Comparison of ENCODE assay signal across 10 mouse cellular contexts in the genomic region with DNA sequence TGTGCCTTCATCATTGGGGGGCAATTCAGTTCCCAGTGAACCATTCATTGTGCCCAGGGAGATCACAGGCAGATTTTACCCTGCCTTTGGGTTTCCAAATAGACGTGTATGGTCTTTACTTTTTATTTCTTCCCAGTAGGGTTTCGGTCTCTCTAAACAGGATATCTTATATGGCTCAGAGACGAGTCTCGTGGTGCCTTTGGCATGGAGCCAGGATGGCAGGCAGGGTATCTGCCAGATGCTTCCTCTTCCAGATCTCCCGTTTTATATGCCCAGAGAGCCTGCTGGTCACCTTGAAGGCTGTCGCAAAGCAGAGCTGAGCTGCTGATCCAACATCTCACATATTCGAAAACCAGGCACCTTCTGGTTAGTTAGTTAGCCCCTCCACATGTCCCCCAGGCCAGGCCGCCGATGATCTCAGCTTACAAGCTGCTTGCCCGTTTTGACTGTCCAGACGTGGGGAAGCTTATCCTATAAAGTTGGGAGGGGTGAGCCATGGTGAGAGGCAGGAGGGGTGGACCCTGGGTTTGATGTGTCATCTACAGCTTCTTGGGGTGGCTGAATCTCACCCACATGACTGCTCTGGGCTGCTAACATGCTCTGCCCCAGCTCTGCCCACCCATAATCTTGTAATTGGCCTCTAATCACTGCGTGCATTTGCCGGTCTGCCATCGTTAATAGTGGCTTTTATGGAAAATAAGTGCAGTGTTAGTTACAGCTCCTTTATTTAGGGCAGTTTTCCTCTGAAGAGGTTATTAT.
A peak's percentile ranks its signal among the peaks of the same experiment; 100 is the strongest.
DNase-seq lines count a peak whose midpoint lies in the region; ATAC-seq and TF ChIP-seq lines count a peak whose summit lies in the region.
"Had no signal": no experiment of that assay in that cellular context is flagged by ENCODE, and none has a peak within 500 bp of the region (broad histone marks: within the 10 kb centered on the region; RNA-seq: fewer than 3 reads in every experiment).

No protein-coding gene starts in this region.

- WGBS in liver, postnatal 0 days (ENCODE audit: insufficient replicate concordance), result 60% methylated on average over 14 of the region's 14 CpGs
- 32% methylated on average over 14 of the region's 14 CpGs for WGBS in limb, embryonic 12.5 days

- H3K4me1 ChIP-seq in liver, postnatal 0 days (ENCODE audit: insufficient read depth), result no peaks in the 10 kb centered on the region
- peaks cover 19% of the 10 kb centered on the region for H3K4me1 ChIP-seq in limb, embryonic 12.5 days (replicated peaks)

- peak; percentile 12 for DNase-seq in adrenal gland, postnatal 25 days
- DNase-seq in adrenal gland, adult 18-20 months (ENCODE audit: low spot score in 2 of 2), result no peak
- peak; percentile 14 for DNase-seq in liver, postnatal 0 days
- no peak for DNase-seq in liver
- peak; percentile 28 for DNase-seq in cerebellum, adult 8-10 months
- DNase-seq in frontal cortex, postnatal 25 days (ENCODE audit: low spot score in 2 of 2), result no peak
- DNase-seq: lung, postnatal 14 days had no signal

- H3K4me3 ChIP-seq in liver, postnatal 0 days (ENCODE audit: low read depth, low read length), result no peak overlapping the region
- no peak overlapping the region for H3K4me3 ChIP-seq in limb, embryonic 12.5 days (replicated peaks)
- H3K4me3 ChIP-seq: embryonic facial prominence, embryonic 12.5 days had no signal

- TF ChIP-seq EP300 in liver, postnatal 0 days (IDR thresholded peaks at IDR 0.05; ENCODE audit: low read depth), result no peak

- TF ChIP-seq CTCF in liver, postnatal 0 days (IDR thresholded peaks at IDR 0.05; ENCODE audit: low read depth), result no peak

- H3K4me2 ChIP-seq in liver, postnatal 0 days (ENCODE audit: low read depth, low read length), result no peak overlapping the region
- peak overlapping the region; percentile 13; the same call in 1 of the 2 replicates for H3K4me2 ChIP-seq in limb, embryonic 12.5 days
- H3K4me2 ChIP-seq: embryonic facial prominence, embryonic 12.5 days had no signal

- H3K27me3 ChIP-seq in liver, postnatal 0 days (ENCODE audit: insufficient read depth, low read length), result no peaks in the 10 kb centered on the region
- H3K27me3 ChIP-seq in limb, embryonic 12.5 days, result no peaks in the 10 kb centered on the region; the same call in 1 of the 2 replicates
- H3K27me3 ChIP-seq: embryonic facial prominence, embryonic 12.5 days had no signal

- H3K9me3 ChIP-seq in liver, postnatal 0 days (ENCODE audit: low read length), result no peaks in the 10 kb centered on the region; the same call in 1 of the 2 replicates
- peaks cover 15% of the 10 kb centered on the region; the same call in 1 of the 2 replicates for H3K9me3 ChIP-seq in limb, embryonic 12.5 days

- no peak overlapping the region for H3K27ac ChIP-seq in liver, postnatal 0 days (ENCODE audit: low read depth)
- H3K27ac ChIP-seq in limb, embryonic 12.5 days, result no peak overlapping the region
- H3K27ac ChIP-seq: embryonic facial prominence, embryonic 12.5 days had no signal

- ATAC-seq in liver, postnatal 0 days, result no peak
- peak; percentile 61; the same call in 1 of the 2 replicates for ATAC-seq in limb, embryonic 12.5 days (ENCODE audit: insufficient number of reproducible peaks, insufficient read depth, low FRiP score, low TSS enrichment, low read depth)
- no peak for ATAC-seq in activated CD4-positive, CD25-positive, alpha-beta regulatory T cell, adult 4 months

- no peak overlapping the region for H3K9ac ChIP-seq in liver, postnatal 0 days (replicated peaks)
- no peak overlapping the region for H3K9ac ChIP-seq in limb, embryonic 12.5 days (replicated peaks)
- H3K9ac ChIP-seq: embryonic facial prominence, embryonic 12.5 days had no signal

- H3K36me3 ChIP-seq in liver, postnatal 0 days (replicated peaks; ENCODE audit: insufficient read depth, low read length), result no peaks in the 10 kb centered on the region
- no peaks in the 10 kb centered on the region for H3K36me3 ChIP-seq in limb, embryonic 12.5 days
- H3K36me3 ChIP-seq: embryonic facial prominence, embryonic 12.5 days had no signal

Comparison
In these comparisons a context has a peak if more than half of its experiments do, and no peak if none do; other contexts are left out.
1. DNase-seq: peak in adrenal gland, postnatal 25 days (single experiment), liver, postnatal 0 days (single experiment) and cerebellum, adult 8-10 months (single experiment); none in adrenal gland, adult 18-20 months (0 of 2), liver (single experiment) and frontal cortex, postnatal 25 days (0 of 2).